Mouse (Mus musculus): ENCODE measurements at regions not wholly inside any gene's neighbourhood (a gene's known extent, or its start where the extent isn't known, plus 50 kb on each side); places are given as distances from the start of the nearest gene placed in this dataset.

DNA sequence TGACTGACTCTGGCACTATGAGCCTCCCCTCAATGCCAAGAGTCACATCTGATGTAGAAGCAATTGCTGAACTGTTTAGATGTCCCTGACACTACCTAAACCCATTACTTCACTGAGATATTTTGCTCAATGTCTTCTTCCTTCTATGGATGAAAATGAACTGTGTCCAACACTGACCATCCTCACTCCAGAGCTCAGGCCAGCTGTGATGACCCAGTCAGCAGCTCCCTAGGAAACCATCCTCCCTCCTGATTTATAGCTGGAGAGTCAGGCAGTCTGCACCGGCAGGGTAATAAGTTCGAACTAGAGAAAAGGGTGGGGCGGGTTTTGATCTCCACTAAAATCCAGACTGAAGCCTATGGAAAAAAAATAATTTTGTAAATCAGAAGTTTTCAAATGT is 221.2 kb downstream of the Mreg start:
- no peak for ATAC-seq (replicated peaks)
- no peak overlapping the region for H3K9ac ChIP-seq (replicated peaks)
- no peak overlapping the region for H3K4me3 ChIP-seq

DNA sequence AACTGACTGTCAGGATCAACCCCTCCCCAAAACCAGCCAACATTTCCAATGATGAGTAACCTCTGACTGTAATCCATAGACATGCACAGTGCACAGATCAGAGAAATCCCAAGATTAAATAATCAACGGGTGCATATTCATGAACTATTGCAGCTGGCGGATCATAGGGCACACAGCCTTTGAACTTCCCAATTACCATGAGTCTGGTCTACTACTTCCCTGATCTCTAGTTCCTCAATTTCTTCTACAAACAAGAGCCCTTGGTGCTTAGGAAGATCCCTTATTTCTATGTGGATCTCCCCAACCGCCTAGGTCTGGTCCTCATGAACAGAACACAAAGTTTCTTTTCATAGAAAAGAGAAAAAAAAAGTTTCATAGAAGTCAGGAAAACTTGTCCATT is 224.0 kb downstream of the Mreg start:
- Histone ChIP-seq H3K4me3 (no peak overlapping the region), H3K27ac (replicated peaks) (no peak overlapping the region), H3K9ac (replicated peaks) (no peak overlapping the region), H3K36me3 (no peaks in the 10 kb centered on the region), H3K4me2 (replicated peaks) (no peak overlapping the region), H3K9me3 (no peaks in the 10 kb centered on the region), H3K27me3 (no peaks in the 10 kb centered on the region), H3K4me1 (no peaks in the 10 kb centered on the region)
- no peak for ATAC-seq (replicated peaks)
- 93% methylated on average over 3 of the region's 3 CpGs for WGBS

More for the DNA sequence above, 221.2 kb downstream of the Mreg start:
- Histone ChIP-seq H3K27ac (replicated peaks) (no peak overlapping the region), H3K4me2 (replicated peaks) (no peak overlapping the region), H3K36me3 (no peaks in the 10 kb centered on the region), H3K9me3 (no peaks in the 10 kb centered on the region), H3K27me3 (no peaks in the 10 kb centered on the region), H3K4me1 (no peaks in the 10 kb centered on the region)
- WGBS: 97% methylated on average over 3 of the region's 3 CpGs

DNA sequence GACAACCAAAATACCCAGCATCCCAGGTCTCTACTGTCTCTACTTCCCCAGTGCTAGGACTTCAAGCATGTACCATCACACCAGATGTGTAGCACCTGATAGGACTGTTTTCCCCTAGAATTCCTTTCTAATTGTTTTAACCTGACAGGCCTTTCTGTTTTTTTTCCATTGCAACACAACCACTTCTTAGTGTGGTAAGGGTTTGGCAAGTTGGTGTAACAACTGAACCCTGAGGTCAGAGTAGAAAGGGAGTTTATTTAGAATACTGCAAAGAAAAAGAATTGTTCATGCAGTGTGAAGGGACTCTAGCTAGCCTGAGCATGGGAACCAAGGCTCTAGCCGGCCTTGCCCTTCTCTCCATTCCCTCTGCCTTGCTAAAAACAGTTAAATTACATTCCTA is 226.1 kb downstream of the Mreg start:
- WGBS: 82% methylated on average over 1 of the region's 1 CpGs
- no peaks in the 10 kb centered on the region for H3K9me3 ChIP-seq
- no peak for ATAC-seq (replicated peaks)
- H3K27ac ChIP-seq (replicated peaks): no peak overlapping the region
- no peaks in the 10 kb centered on the region for H3K27me3 ChIP-seq
- H3K4me1 ChIP-seq: no peaks in the 10 kb centered on the region
- no peak overlapping the region for H3K9ac ChIP-seq (replicated peaks)
- H3K36me3 ChIP-seq: no peaks in the 10 kb centered on the region
- no peak overlapping the region for H3K4me2 ChIP-seq (replicated peaks)
- no peak overlapping the region for H3K4me3 ChIP-seq

- no peak overlapping the region for H3K4me2 ChIP-seq (replicated peaks)
- H3K4me1 ChIP-seq: no peaks in the 10 kb centered on the region
- H3K9me3 ChIP-seq: no peaks in the 10 kb centered on the region
- ATAC-seq (replicated peaks): no peak
- H3K36me3 ChIP-seq: no peaks in the 10 kb centered on the region
- H3K4me3 ChIP-seq: no peak overlapping the region
- H3K9ac ChIP-seq (replicated peaks): no peak overlapping the region
- no peaks in the 10 kb centered on the region for H3K27me3 ChIP-seq
- 81% methylated on average over 7 of the region's 7 CpGs for WGBS
- H3K27ac ChIP-seq (replicated peaks): no peak overlapping the region
Measured at GRCm38 (mm10) chr1:71983786-71984185, 228.3 kb downstream of the Mreg start.

GRCm38 (mm10) chr1:71982423-71983262 is 229.5 kb downstream of the Mreg start:
- 90% methylated on average over 5 of the region's 5 CpGs for WGBS
- no peaks in the 10 kb centered on the region for H3K4me1 ChIP-seq
- H3K4me3 ChIP-seq: no peak overlapping the region
- no peak overlapping the region for H3K9ac ChIP-seq (replicated peaks)
- H3K36me3 ChIP-seq: no peaks in the 10 kb centered on the region
- no peak overlapping the region for H3K27ac ChIP-seq (replicated peaks)
- no peaks in the 10 kb centered on the region for H3K27me3 ChIP-seq
- no peaks in the 10 kb centered on the region for H3K9me3 ChIP-seq
- no peak overlapping the region for H3K4me2 ChIP-seq (replicated peaks)
- ATAC-seq (replicated peaks): no peak

GRCm38 (mm10) chr1:71980624-71981023 is 231.5 kb downstream of the Mreg start:
- H3K9me3 ChIP-seq: no peaks in the 10 kb centered on the region
- H3K27ac ChIP-seq (replicated peaks): no peak overlapping the region
- H3K27me3 ChIP-seq: no peaks in the 10 kb centered on the region
- no peak overlapping the region for H3K4me3 ChIP-seq
- no peak for ATAC-seq (replicated peaks)
- WGBS: 88% methylated on average over 4 of the region's 4 CpGs
- no peak overlapping the region for H3K9ac ChIP-seq (replicated peaks)
- no peak overlapping the region for H3K4me2 ChIP-seq (replicated peaks)
- no peaks in the 10 kb centered on the region for H3K36me3 ChIP-seq
- no peaks in the 10 kb centered on the region for H3K4me1 ChIP-seq

- Histone ChIP-seq H3K27me3 (no peaks in the 10 kb centered on the region), H3K36me3 (no peaks in the 10 kb centered on the region), H3K27ac (replicated peaks) (no peak overlapping the region), H3K4me2 (replicated peaks) (no peak overlapping the region), H3K4me3 (no peak overlapping the region), H3K9me3 (no peaks in the 10 kb centered on the region), H3K9ac (replicated peaks) (no peak overlapping the region), H3K4me1 (no peaks in the 10 kb centered on the region)
- no peak for ATAC-seq (replicated peaks)
- 87% methylated on average over 4 of the region's 4 CpGs for WGBS
Measured at GRCm38 (mm10) chr1:71979261-71979660, 232.8 kb downstream of the Mreg start.

DNA sequence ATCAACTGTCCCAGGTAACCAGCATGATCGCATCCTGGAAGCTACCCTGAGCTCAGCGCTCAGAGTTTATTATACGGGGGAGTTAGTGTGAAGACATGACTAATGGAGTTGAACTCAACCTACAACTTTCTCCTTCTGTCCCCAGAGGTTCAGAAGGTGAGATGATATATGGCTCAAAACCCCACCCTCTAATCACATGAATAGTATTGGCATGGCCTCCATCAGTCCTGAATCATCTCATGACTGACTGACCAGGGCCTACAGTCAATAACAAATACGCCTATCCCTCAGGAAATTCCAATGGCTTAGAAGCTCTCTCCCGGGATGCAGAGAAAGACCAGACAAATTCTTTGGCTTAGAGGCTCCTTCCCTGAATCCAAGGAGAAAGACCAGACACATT is 234.7 kb downstream of the Mreg start:
- no peak overlapping the region for H3K9ac ChIP-seq (replicated peaks)
- WGBS: 96% methylated on average over 5 of the region's 5 CpGs
- no peaks in the 10 kb centered on the region for H3K36me3 ChIP-seq
- H3K4me2 ChIP-seq (replicated peaks): no peak overlapping the region
- H3K27me3 ChIP-seq: no peaks in the 10 kb centered on the region
- no peak for ATAC-seq (replicated peaks)
- no peaks in the 10 kb centered on the region for H3K4me1 ChIP-seq
- no peak overlapping the region for H3K27ac ChIP-seq (replicated peaks)
- no peak overlapping the region for H3K4me3 ChIP-seq
- no peaks in the 10 kb centered on the region for H3K9me3 ChIP-seq

DNA sequence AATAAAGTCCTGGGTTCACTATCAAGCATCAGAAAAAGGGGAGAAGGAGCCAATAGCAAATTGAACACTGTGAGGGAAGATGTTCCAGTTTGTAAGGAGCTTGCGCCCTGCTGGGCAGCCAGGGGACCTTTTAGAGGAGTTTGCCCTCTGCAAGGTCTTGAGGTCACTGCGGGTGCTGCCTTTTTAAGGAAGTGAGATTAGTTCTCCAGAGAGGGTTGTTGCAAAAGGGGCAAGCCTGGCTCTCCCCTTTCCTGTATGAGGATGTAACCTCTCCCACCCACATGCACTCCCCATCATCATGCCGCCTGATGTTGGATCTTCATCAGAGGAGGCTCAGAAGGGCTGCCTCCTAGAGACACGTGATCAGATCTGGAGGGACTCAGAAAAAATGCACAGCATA is 237.4 kb downstream of the Mreg start:
- Histone ChIP-seq H3K4me2 (replicated peaks) (no peak overlapping the region), H3K9me3 (no peaks in the 10 kb centered on the region), H3K27ac (replicated peaks) (no peak overlapping the region), H3K36me3 (no peaks in the 10 kb centered on the region), H3K9ac (replicated peaks) (no peak overlapping the region), H3K4me3 (no peak overlapping the region), H3K27me3 (no peaks in the 10 kb centered on the region), H3K4me1 (no peaks in the 10 kb centered on the region)
- 73% methylated on average over 4 of the region's 4 CpGs for WGBS
- ATAC-seq (replicated peaks): no peak

DNA sequence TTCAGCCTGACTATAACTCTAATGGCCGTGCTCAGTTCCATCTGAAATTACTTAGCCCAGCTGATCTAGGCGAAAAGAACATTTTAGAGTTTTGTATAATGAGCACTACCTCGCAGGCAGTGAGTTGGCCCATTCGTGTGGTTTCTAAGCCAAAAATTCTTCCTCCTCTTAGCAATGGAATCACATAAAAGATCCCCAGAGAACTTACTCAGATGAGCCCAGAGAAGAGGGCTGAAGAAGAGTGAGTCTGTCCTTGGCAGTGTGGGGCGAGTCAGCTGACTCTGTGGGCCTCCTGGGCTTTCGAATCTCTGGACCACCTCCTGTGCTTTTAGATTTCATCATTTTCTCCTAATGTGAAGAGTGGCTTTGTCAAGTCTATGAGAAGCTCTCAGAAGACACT is 240.2 kb downstream of the Mreg start:
- Histone ChIP-seq H3K4me3 (no peak overlapping the region), H3K27ac (replicated peaks) (no peak overlapping the region), H3K4me2 (replicated peaks) (no peak overlapping the region), H3K27me3 (no peaks in the 10 kb centered on the region), H3K4me1 (no peaks in the 10 kb centered on the region), H3K9ac (replicated peaks) (no peak overlapping the region), H3K9me3 (no peaks in the 10 kb centered on the region), H3K36me3 (no peaks in the 10 kb centered on the region)
- WGBS: 82% methylated on average over 6 of the region's 6 CpGs
- ATAC-seq (replicated peaks): no peak

- Histone ChIP-seq H3K4me3 (no peak overlapping the region), H3K27ac (replicated peaks) (no peak overlapping the region), H3K4me1 (no peaks in the 10 kb centered on the region), H3K36me3 (no peaks in the 10 kb centered on the region), H3K9ac (replicated peaks) (no peak overlapping the region), H3K4me2 (replicated peaks) (no peak overlapping the region), H3K9me3 (no peaks in the 10 kb centered on the region), H3K27me3 (no peaks in the 10 kb centered on the region)
- WGBS: 91% methylated on average over 2 of the region's 2 CpGs
- ATAC-seq (replicated peaks): no peak
Measured at GRCm38 (mm10) chr1:71970771-71971170, 241.3 kb downstream of the Mreg start.

GRCm38 (mm10) chr1:71967574-71968104 is 244.5 kb downstream of the Mreg start:
- Histone ChIP-seq H3K27ac (replicated peaks) (no peak overlapping the region), H3K36me3 (no peaks in the 10 kb centered on the region), H3K9ac (replicated peaks) (no peak overlapping the region), H3K4me2 (replicated peaks) (no peak overlapping the region), H3K4me3 (no peak overlapping the region), H3K9me3 (no peaks in the 10 kb centered on the region), H3K27me3 (no peaks in the 10 kb centered on the region), H3K4me1 (no peaks in the 10 kb centered on the region)
- 92% methylated on average over 6 of the region's 6 CpGs for WGBS
- ATAC-seq (replicated peaks): no peak

Data from forebrain, embryonic 15.5 days (tissue).